Mouse (Mus musculus): Measurements from ENCODE around the gene Thrap3. TPM values are rescaled to one million over a fixed set of nuclear protein-coding genes. Genes with fewer than 3 reads are reported as not detected.
"Not testable (repeated sequence)": the region's sequence is repeated elsewhere in the genome, so short reads cannot be mapped to it uniquely, and the experiment has no call there.

Gene Thrap3
- total RNA-seq, 2 experiments from 2014 or later, result 94.1 to 101 TPM

GRCm38 (mm10) chr4:126168851-126169250, 33.7 kb downstream of the Thrap3 start:
- DNase-seq (ENCODE audit: low spot score), result no peak

- peak; percentile 43 for DNase-seq (ENCODE audit: low spot score)
These were observed 36.5 kb downstream of the Thrap3 start for GRCm38 (mm10) chr4:126166084-126166483.

- DNase-seq (ENCODE audit: low spot score), result not testable (repeated sequence)
These were observed 37.5 kb downstream of the Thrap3 start for GRCm38 (mm10) chr4:126165092-126165491.

GRCm38 (mm10) chr4:126163685-126164084, 38.9 kb downstream of the Thrap3 start:
- no peak for DNase-seq (ENCODE audit: low spot score)

DNA sequence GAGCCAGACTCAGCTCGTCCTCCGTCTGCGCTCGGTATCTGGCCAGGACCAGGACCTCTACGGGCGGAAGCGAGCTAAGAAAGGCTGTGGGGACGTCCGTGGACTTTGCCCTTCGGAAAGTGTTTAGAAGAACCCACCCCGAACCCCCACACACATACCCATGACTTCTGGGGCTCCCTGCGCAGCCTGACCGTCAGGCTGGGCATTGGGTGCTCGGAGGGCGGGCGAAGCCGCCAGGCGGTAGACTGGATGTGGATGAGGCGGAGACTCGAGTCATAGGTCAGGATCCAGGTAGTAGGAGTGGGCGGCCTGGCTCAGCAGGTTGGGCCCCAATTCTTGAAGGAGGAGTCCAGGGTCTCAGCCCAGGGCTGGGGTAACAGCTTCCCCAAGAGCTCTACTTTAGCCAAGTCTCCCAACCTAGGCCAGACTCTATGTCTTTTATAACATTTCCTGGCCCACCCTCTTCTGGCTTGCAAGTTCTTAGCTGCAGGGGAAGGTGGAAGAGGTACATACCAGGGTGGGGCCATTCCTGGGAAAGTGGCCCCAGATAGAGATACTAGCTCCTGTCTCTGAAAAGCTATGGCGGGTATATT, 39.4 kb downstream of the Thrap3 start, which contains the start of gene Sh3d21:
Sh3d21 (minus strand) TSS at position 425 of the 593 bp plus-strand sequence.
- no peak for DNase-seq (ENCODE audit: low spot score)

- DNase-seq (ENCODE audit: low spot score), result peak; percentile 90
These were observed 40.0 kb downstream of the Thrap3 start for GRCm38 (mm10) chr4:126162544-126163066.

DNA sequence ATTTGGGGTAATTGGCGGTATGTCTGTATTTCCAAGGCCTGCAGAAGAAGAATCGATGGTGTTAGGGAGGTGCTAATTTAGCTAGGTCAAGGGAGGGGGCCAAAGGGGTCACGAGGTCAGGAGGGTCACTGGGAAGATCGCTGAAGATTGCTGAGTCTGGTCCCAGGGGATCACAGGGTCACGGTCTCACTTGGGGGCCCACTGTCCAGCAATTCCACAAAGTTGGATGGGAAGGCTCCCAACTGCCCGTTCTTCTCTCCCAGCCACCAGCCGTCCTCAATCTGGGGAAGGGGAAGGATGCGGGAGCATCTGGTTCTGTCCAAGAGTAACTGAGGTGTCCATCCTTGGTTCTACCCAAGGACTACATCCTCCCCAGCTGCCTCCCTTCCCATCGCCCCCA, 40.6 kb downstream of the Thrap3 start:
- no peak for DNase-seq (ENCODE audit: low spot score)

GRCm38 (mm10) chr4:126161456-126161855, 41.1 kb downstream of the Thrap3 start:
- DNase-seq (ENCODE audit: low spot score), result no peak

DNA sequence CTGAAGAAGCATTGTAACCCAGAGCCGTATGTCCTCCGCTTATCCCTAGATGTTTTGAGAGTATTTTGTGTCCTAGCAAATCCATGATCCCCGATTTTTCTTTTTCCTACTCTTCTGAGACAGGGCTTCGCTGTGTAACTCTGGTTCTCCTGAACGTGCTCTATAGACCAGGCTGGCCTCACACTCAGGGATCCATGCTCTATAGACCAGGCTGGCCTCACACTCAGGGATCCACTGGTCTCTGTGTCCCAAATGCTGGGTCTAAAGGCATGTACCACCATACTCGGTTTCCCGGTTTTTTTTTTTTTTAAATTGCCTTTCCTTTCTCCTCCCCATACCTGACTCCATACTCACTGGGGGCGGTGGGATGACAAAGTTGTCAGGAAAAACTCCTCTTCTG, 41.6 kb downstream of the Thrap3 start:
- no peak for DNase-seq (ENCODE audit: low spot score)

DNA sequence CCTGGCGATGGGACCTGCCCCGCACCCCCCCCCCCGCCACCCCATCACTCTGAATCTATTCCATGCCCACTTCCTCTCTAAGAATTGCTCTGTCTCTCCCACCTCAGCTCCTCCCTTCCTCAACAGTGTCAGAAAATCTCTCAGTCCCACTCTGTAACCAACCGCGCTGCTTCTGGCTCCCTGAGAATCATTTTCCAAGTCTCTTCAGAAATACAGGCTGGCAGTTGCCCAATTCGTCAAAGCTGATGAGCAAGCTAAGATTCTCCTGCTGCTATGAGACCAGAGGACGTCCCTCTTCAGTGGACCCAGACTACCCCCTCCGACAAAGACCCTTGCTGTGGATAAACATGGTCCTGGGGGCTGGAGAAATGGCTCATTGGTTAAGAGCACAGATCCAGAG, 43.1 kb downstream of the Thrap3 start:
- DNase-seq (ENCODE audit: low spot score), result no peak

DNA sequence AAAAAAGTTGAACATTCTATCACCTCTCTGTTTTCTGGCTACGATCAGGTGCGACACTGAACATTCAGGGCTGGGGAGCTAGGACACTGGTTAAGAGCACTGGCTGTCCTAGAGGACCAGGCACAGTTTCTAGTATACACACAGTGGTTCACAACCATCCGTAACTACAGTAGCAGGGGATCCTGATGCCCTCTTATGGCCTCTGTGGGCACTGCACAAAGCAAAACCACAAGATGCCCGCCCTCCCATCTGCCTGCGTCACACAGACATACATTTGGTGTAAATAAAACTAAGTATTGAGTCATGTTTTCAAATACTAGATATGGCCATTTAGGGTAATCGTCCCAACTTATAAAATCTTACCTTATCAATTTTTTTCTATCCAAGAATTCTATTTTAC, 45.0 kb downstream of the Thrap3 start:
- no peak for DNase-seq (ENCODE audit: low spot score)

DNA sequence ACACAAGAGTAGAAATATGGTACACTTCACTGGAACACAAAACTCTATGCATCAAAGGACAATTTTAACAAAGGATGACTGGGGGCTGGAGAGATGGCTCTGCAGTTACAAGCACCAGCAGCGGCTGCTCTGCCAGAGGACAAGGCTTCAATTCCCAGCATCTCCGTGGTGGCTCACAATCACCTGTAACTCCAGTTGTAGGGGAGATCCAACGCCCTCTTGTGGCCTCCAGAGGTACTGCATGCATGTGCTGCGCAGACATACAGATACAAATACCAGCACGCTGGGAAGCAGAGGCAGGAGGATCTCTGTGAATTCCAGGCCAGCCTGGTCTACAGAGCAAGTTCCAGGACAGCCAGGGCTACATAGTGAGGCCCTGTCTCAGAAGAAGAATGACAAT, 45.9 kb downstream of the Thrap3 start:
- no peak for DNase-seq (ENCODE audit: low spot score)

DNA sequence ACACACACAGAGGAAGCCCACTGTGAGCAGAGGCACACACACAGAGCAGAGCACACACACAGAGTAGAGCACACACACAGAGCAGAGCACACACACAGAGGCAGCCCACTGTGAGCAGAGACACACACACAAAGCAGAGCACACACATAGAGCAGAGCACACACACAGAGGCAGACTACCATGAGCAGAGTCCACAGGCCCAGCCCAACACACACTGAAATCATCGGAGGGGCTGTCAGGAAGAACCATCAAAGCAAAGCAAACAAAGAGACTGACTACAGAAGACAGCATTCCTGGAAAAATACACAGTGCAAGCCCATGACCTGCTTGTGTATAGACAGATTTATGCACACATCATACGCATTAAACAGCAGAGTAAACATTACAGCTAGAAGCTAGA, 46.7 kb downstream of the Thrap3 start:
- DNase-seq (ENCODE audit: low spot score), result no peak

GRCm38 (mm10) chr4:126155183-126155582, 47.4 kb downstream of the Thrap3 start:
- no peak for DNase-seq (ENCODE audit: low spot score)

DNA sequence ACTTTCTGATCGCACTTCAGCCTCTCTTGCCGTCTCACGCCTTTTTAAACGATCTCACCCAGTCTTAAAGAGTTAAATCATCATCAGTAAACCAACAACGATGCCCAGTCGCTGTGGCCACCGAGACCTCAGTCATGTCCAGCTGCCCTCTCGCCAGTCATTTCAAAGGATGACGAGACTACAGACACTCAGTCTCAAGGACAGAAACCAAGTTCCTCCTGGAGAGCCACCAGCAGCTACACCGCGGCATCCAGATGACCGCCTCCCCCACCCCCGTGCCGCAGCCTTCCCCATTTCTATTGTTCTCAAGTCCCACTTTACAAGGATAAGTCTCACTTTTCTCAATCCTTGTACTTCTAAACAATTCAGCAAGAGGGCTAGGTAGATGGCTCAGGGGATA, 49.7 kb downstream of the Thrap3 start:
- no peak for DNase-seq (ENCODE audit: low spot score)

DNA sequence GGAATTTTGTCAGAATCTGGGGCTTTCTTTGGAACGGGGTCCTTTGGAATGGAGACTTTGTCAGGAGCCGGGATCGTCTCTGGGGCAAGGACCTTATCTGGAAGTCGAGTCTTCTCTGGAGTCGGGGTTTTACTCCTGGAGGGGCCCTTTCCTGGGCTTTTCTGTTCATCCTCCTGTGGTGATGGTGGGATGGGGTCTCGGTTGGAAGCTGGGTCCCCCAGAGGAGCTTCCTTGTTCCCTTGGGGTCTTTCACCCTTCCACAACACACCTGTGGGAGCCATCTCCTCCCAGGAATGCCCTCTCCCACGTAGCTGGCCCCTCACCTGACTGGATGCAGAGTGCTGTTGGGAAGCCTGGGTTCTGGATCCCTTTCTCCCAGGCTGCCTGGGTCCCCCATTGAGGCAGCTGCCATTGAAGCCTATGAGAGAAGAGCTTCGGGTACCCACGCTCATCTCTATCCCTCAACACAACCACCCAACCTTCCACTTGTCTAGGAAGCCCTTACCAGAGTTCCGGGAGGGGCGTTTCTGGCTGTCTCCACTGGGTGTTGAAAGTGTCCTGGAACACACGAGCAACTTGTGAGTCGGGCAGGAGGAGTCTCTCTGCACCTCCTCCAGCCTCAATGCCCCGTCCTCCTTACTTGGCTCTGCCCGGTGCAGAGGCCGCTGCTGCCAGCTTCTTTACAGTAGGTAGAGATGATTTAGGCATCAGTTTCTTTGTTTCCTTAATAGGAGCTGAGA, 50.7 kb downstream of the Thrap3 start:
- no peak for DNase-seq (ENCODE audit: low spot score)

DNA sequence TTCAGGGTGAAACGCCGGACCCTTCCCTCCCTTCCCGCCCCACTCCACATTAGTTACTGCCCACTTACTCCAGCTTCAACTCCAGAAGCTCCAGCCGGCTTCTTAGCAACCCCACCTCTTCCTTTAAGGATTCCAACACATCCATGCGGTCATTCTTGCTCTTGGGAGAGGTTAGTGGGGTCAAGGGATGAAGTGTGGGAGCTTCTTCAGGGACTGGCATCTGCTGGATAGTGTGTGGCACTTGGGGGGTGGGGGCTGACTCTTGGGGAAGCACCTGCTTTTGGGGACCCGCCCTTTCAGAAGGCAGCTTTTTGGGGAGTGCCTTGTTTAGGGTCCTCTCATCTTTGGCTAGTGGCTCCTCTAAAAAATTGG, 51.6 kb downstream of the Thrap3 start:
- DNase-seq (ENCODE audit: low spot score), result no peak

DNA sequence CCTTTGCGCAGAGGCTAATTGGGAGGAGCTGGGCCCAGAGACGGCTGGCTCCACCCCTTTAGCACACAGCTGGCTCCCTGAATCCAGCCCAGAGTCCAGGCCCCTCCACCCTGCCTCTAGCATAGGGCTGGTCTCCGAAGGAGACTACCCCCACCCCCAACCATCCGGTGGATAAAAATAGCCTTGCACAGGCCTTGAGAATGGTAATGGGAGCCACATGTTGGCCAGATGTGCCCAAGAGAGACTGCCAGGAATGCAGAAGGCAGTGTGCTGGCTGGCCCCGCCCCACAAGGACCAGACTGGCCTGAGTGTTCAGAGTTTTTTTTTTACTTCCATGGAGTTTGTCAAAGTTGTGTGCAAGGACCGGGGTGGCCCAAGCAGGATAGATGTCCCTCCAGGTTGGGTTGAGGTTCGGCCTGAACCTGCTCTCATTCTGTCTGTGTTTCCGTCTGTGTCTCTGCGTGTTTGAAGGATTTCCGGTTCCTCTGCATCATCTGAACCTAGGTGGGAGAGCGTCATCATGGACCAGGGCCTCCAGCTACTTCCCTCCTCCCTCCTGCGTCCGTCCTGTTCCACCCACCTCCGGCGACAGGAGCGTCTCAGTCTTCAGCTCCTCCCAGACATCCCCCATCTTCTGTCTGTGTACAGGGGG, 52.1 kb downstream of the Thrap3 start:
- DNase-seq (ENCODE audit: low spot score), result peak; percentile 75

DNA sequence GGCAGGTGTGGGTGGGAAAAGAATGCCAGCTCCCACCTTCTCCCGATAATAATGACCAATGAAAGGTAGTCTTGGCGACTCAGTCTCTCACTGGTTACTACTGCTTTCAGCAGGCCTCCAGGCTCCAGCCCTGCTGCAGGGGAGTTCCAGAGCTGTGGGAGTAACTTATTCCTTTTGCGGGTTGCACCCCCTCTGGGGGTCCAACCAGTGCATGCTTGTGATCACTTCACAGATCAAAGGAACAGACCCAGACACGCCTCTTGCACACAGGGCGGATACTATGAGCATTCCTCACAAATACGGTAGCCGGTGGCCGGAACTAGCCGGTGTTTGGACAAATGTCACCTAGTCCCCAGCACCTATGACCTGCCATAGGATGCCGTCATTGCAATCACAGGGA, 52.8 kb downstream of the Thrap3 start:
- DNase-seq (ENCODE audit: low spot score), result no peak

- DNase-seq (ENCODE audit: low spot score), result no peak
These were observed 53.4 kb downstream of the Thrap3 start for GRCm38 (mm10) chr4:126149041-126149676.

DNA sequence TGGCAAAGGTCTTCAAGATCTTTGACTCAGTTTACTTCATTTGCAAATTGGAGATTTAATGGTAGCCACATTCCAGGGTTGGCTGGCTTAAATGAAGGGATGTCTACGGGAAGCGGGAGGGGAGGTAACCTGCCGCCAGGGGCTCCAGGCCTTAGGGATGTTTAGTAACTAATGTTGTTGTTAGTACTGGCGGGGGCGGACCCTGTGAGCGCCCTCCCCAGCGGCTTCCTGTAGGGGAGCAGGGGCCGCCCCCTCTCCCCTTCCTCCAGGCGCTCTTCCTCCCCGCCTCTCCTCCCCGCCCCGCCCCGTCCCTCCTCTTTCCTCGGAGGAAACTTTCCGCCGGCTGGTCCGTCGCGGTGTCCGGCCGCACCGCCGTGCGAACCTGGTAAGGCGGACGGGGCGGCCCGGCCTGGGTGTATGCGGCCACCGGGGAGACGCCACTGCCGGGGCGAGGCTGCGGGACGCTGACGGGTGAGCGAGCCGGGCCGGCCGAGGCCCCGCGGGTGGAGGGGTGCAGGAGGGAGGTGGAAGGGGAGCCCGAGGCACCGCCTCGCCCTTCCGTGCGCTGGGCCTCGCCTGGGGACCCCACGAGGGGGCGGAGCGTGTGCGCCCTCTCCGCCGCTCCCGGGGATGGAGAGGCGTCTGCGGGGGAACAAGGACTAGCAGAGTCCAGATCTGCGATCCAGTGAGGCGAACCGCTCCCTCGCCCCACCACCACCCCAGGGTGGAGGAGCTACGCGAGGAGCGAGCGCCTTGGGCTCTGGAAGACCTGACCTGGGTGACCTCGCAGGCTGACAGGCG, 54.2 kb downstream of the Thrap3 start:
- DNase-seq (ENCODE audit: low spot score), result peak; percentile 43
